Mouse (Mus musculus) erythroblast, embryonic 14.5 days (primary cell): ENCODE data around the gene Tmco3.

Experiments used
- GATA1 ChIP-seq: IDR thresholded peaks from 2 replicates; pipeline ENCODE4 v1.6.1; 2012; ENCODE audit warnings: low read length, inconsistent platforms, mixed read lengths
- TAL1 ChIP-seq: IDR thresholded peaks from 3 replicates; pipeline ENCODE4 v1.6.1; 2012; ENCODE audit warnings: low read length, inconsistent platforms, mixed read lengths

- no peak for TF ChIP-seq GATA1
- TF ChIP-seq TAL1, result no peak
Measured at GRCm38 (mm10) chr8:13338901-13339645, 51.1 kb downstream of the Tmco3 start.
